Mouse (Mus musculus) testis, adult 2 months (tissue): ENCODE measurements around the gene Slc4a1.

Source experiments
- CTCF ChIP-seq: fragments of 200-500 bp; IDR thresholded peaks from 2 replicates; pipeline ENCODE4 v1.5.1; 2012; ENCODE audit warnings: low read depth, mild to moderate bottlenecking, inconsistent platforms, low read length, moderate library complexity; ENCODE audit not compliant: control insufficient read depth, insufficient read depth, insufficient replicate concordance
- POLR2A ChIP-seq: fragments of 200-500 bp; IDR thresholded peaks from 2 replicates; pipeline ENCODE4 v1.6.1; 2012; ENCODE audit warnings: low read depth, mild to moderate bottlenecking, inconsistent platforms, low read length, moderate library complexity; ENCODE audit not compliant: control insufficient read depth

DNA sequence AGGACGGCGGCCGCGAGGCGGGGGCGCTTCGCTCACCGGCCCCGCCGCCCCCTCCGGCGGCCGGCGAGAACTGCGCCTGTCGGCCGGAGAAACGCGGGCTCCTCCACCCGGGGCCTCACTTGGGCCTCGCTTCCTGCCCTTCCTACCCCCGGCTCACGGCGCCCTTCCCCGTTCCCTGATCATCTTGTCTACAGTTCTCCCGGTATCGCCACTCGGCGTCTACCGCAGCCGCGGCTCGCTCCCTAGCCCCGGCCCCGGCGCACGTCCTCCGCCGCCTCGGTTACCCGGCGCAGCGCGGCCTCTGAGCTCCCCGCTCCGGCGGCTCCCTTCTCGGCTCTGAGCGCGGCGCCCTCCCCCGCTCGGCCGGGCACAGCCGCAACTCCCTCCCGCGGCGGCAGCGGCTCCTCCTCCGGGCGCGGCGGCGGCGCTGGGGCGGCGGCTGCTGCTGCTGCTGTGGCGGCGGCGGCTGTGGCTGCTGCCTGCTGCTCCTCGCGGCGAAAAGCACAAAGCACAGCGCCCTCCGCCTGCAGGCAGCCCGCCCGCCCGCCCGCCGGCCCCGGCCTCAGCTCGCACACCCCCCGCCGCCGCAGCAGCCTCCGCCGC is 48.6 kb downstream of the Slc4a1 start:
- TF ChIP-seq CTCF: no peak
- TF ChIP-seq POLR2A: no peak
